Mouse (Mus musculus) left cerebral cortex, adult 11 months (tissue): Measurements from ENCODE around the gene Vmn1r28.
"Not testable (repeated sequence)": the region's sequence is repeated elsewhere in the genome, so short reads cannot be mapped to it uniquely, and the experiment has no call there.

Experiments used
- DNase-seq: peaks from one replicate; pipeline ENCODE4 v3.0.0; 2022; ENCODE audit warnings: low spot score

Vmn1r28 gene

GRCm38 (mm10) chr6:58261737-58262136 is at the start of gene Vmn1r28:
TSS of gene Vmn1r28 (plus strand) at chr6:58262037.
- no peak for DNase-seq

GRCm38 (mm10) chr6:58216119-58216518 is 45.7 kb upstream of the Vmn1r28 start:
- DNase-seq: no peak

DNA sequence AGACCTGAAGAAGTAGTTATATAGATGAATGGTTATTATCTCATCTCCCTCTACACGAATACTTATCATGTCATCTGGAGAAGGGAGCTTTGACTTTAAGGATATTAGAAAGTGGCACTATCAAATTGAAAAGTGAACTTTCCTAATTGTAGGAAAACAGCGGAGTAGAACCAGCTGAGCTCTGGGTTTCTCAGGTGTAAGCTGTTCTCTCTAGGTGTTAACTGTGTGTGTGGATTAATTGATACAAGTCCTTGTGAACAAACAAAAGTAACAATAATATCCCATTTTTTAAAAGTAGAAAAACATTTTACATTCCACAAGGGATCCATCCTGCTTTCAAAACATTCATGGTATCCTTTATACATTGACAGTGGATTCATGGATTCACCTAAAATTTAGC is 43.1 kb upstream of the Vmn1r28 start, which contains the start of gene Vmn1r27:
Gene Vmn1r27 (minus strand): TSS at position 101 of the 400 bp plus-strand sequence.
- DNase-seq: no peak

GRCm38 (mm10) chr6:58279661-58280060 is 17.8 kb downstream of the Vmn1r28 start:
- not testable (repeated sequence) for DNase-seq

DNA sequence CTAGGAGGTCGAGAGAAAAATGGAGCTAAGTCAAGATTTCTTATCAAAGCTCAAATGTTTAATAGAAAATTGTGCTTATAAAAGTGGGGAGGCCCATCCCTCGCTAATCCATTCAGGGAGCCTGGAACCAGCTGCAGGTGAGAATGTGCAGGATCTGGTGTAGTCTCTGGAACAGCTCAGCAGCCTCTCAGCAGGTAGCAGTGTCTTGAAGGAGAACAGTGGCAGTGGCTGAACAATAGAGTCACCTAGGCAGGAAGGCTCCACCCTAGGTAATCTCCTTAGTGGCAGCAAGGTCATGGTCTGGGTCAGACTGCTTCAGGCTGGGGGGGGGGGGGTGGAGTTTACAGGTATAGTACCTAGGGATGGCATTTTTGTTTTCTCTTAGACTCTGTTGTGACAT is 30.4 kb downstream of the Vmn1r28 start:
- no peak for DNase-seq

- not testable (repeated sequence) for DNase-seq
Observed at GRCm38 (mm10) chr6:58298511-58298910, 36.7 kb downstream of the Vmn1r28 start.

DNA sequence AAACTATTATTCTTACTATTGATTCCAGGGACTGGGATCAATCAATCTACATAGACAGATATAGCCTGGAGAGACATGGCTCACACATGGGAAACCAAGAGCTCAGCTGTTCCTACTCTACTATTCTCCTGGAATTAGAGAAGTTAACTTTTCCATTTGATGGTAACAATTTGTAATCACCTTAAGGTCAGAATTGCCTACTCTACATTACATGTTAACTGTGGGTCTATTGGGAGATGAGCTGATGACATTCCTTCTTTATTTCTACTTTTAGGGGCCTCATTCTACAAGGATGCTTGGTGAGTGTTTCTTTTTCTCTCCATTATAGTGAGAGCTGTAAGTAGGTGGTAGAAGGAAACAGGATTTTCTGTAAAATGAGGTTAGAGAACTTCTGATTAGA is 39.4 kb downstream of the Vmn1r28 start, which contains the start of gene Vmn1r29:
Gene Vmn1r29 (plus strand): TSS at position 301 of the 400 bp plus-strand sequence.
- no peak for DNase-seq
